Mouse (Mus musculus) lung, embryonic 14.5 days (tissue): ENCODE measurements around the gene Atcay. TPM values are rescaled to one million over a fixed set of nuclear protein-coding genes. Genes with fewer than 3 reads are reported as not detected.
"Not testable (repeated sequence)": the region's sequence is repeated elsewhere in the genome, so short reads cannot be mapped to it uniquely, and the experiment has no call there.

Source experiments
- ATAC-seq: fragments of 200-750 bp; cut with Nextera tagmentation; 2 replicates; pipeline ENCODE4 v1.8.0; 2017; ENCODE audit warnings: mild to moderate bottlenecking, moderate TSS enrichment, moderate library complexity; ENCODE audit not compliant: insufficient read depth
- DNase-seq: peaks from one replicate; pipeline ENCODE4 v3.0.0-alpha.2; 2015
- H3K27ac ChIP-seq: fragments of 300-500 bp; sonication (generic); 2 replicates; pipeline ENCODE4 v1.5.1; 2014; ENCODE audit warnings: low read depth, mild to moderate bottlenecking, moderate library complexity
- H3K27me3 ChIP-seq: fragments of 300-500 bp; sonication (generic); 2 replicates; pipeline ENCODE4 v1.6.1; 2014; ENCODE audit warnings: low read length, control low read depth; ENCODE audit not compliant: insufficient read depth
- H3K36me3 ChIP-seq: fragments of 300-500 bp; sonication (generic); 2 replicates; pipeline ENCODE4 v1.6.1; 2014; ENCODE audit warnings: control low read depth; ENCODE audit not compliant: insufficient read depth
- H3K4me1 ChIP-seq: fragments of 300-500 bp; sonication (generic); 2 replicates; pipeline ENCODE4 v1.6.1; 2014; ENCODE audit warnings: antibody characterized with exemption, control low read depth; ENCODE audit not compliant: insufficient read depth
- H3K4me2 ChIP-seq: fragments of 300-500 bp; sonication (generic); 2 replicates; pipeline ENCODE4 v1.6.1; 2014; ENCODE audit warnings: mild to moderate bottlenecking
- H3K4me3 ChIP-seq: fragments of 300-500 bp; sonication (generic); 2 replicates; pipeline ENCODE4 v1.5.1; 2014; ENCODE audit warnings: low read depth, low read length
- H3K9ac ChIP-seq: fragments of 300-500 bp; sonication (generic); 2 replicates; pipeline ENCODE4 v1.6.1; 2014
- H3K9me3 ChIP-seq: fragments of 300-500 bp; sonication (generic); 2 replicates; pipeline ENCODE4 v1.6.1; 2016; ENCODE audit warnings: low read depth, low read length, control low read depth
- CTCF ChIP-seq: IDR thresholded peaks from 2 replicates; pipeline ENCODE4 v1.5.1; 2016; ENCODE audit warnings: antibody characterized with exemption, low read depth
- WGBS: fragments of 180-500 bp; shearing (Covaris S2); extraction: QIAGEN DNeasy Blood & Tissue Kit; methylation state at CpG from one replicate; pipeline ENCODE4 v1.1.7; 2014; 5-methylcytosine and 5-hydroxymethylcytosine counted together
- polyA plus RNA-seq: library from polyadenylated mRNA; unstranded; fragments of >200 nt; fragmentation: Nextera tagmentation; extraction: Ambion mirVana; gene quantifications from 2 replicates; pipeline ENCODE4 v1.2.1, GENCODE M21; 2014

Gene Atcay
- polyA plus RNA-seq, 1 experiment from 2014 or later, result not detected

- H3K9me3 ChIP-seq, result no peaks in the 10 kb centered on the region
- H3K4me3 ChIP-seq, result no peak overlapping the region; the same call in 1 of the 2 replicates
- H3K27ac ChIP-seq, result peak overlapping the region; percentile 72
- no peak for TF ChIP-seq CTCF
- 6% methylated on average over 4 of the region's 4 CpGs for WGBS
- H3K9ac ChIP-seq, result no peak overlapping the region
- peak overlapping the region; percentile 63; the same call in 1 of the 2 replicates for H3K4me2 ChIP-seq
- peak; percentile 2; the same call in 1 of the 2 replicates for ATAC-seq
- peak; percentile 84 for DNase-seq
- no peaks in the 10 kb centered on the region for H3K27me3 ChIP-seq
- H3K36me3 ChIP-seq, result peaks cover 73% of the 10 kb centered on the region
- H3K4me1 ChIP-seq, result 0 out of 2 replicates have a peak, but pooled peaks cover 5% of the 10 kb centered on the region
Measured at GRCm38 (mm10) chr10:81184765-81185164, 45.9 kb downstream of the Atcay start.

DNA sequence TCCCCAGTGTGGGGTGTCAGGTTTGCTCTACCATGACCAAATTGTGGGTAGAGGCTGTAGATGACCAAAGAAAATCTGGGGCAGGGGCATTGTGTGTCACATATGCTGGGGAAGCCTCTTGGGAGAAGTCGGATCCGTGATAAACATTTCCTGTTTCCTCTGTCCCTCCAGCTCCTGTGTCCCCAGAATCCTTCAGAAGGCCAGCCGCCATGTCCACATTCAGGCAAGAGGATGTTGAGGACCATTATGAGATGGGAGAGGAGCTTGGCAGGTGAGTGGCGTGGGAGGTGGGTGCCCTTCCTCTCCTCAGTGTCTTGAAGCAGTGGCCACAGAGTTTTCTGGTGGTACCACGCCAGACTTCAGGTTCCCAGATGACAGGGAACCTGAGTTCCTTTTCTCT lies 46.8 kb downstream of the Atcay start, which contains the start of gene 4930442H23Rik:
Gene 4930442H23Rik (minus strand): TSS at position 45 of the 400 bp plus-strand sequence.
- 69% methylated on average over 5 of the region's 5 CpGs for WGBS
- Histone ChIP-seq H3K27me3 (no peaks in the 10 kb centered on the region), H3K4me3 (peak within 1 kb of the TSS; percentile 66), H3K36me3 (peaks cover 76% of the 10 kb centered on the region), H3K9me3 (no peaks in the 10 kb centered on the region), H3K27ac (peak within 1 kb of the TSS; percentile 84), H3K4me1 (0 out of 2 replicates have a peak, but pooled peaks cover 5% of the 10 kb centered on the region), H3K4me2 (peak within 1 kb of the TSS; percentile 63), H3K9ac (peak within 1 kb of the TSS; percentile 66)
- DNase-seq (no peak), ATAC-seq (no peak)
- no peak for TF ChIP-seq CTCF

DNA sequence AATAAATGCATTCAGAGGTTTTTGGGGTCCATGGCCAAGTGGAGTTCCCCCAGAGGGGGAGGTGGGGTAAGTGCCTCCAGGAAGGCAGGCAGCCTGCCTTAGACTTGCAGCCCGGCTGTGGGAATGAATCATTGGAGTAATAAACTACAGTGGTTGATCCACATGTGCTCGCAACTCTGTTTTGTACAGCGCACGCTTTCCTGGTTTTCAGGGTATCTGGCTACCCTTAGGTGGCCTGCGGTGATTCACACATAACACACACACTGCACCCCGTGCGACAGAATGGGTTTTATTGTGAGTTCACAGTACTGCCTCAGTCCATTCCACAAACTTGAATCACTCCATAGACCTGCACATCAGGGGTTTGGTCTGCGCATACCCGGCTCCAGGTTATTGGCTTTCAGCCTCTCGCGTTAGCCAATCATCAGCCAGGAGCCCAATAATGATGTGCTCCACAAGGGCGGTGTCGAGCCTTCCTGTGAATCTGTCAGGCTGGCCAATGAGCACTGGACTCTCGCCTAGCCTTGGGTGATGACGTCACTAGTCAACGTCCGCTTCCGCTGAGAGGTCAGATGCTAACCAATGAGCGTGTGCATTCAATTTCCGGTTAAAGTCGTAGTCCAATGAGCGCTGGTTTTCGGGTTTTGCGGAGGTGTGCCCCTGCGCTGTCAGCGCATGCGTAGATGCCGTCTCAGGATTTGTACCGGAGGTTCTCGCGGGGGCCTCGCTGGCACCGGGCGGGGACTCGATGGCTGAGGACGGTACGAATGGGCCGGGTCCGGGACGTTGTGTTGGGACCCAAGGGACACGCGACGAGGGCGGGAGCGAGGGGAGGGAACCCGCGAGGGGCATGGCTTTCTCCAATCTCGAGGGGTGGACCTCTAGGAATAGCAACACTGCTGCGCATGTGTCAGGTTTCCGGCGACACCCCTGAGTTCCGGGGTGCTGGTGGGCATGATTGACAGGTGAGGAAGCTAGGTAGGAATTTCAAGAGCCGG lies 48.0 kb downstream of the Atcay start, which contains the start of gene Dapk3:
Gene Dapk3 (plus strand): TSS at position 670 of the 998 bp plus-strand sequence.
- ATAC-seq, result peak; percentile 93
- 0 out of 2 replicates have a peak, but pooled peaks cover 5% of the 10 kb centered on the region for H3K4me1 ChIP-seq

GRCm38 (mm10) chr10:81181860-81182259 lies 48.8 kb downstream of the Atcay start:
- Histone ChIP-seq H3K36me3 (peaks cover 78% of the 10 kb centered on the region), H3K27ac (peak overlapping the region; percentile 65)
- WGBS, result 66% methylated on average over 12 of the region's 12 CpGs
- not testable (repeated sequence) for H3K4me3 ChIP-seq, H3K9me3 ChIP-seq, ATAC-seq, H3K4me2 ChIP-seq, H3K4me1 ChIP-seq, H3K9ac ChIP-seq, H3K27me3 ChIP-seq
- DNase-seq, result peak; percentile 5

More for the DNA sequence above, 48.0 kb downstream of the Atcay start, which contains the start of gene Dapk3:
- H3K9me3 ChIP-seq, result no peaks in the 10 kb centered on the region
- H3K9ac ChIP-seq, result peak within 1 kb of the TSS; percentile 66
- peak within 1 kb of the TSS; percentile 84 for H3K27ac ChIP-seq
- no peak for TF ChIP-seq CTCF
- no peaks in the 10 kb centered on the region for H3K27me3 ChIP-seq
- DNase-seq, result peak; percentile 100
- H3K4me3 ChIP-seq, result peak within 1 kb of the TSS; percentile 66
- H3K4me2 ChIP-seq, result peak within 1 kb of the TSS; percentile 63
- H3K36me3 ChIP-seq, result peaks cover 79% of the 10 kb centered on the region
- 5% methylated on average over 53 of the region's 53 CpGs for WGBS

- no peak for DNase-seq
- ATAC-seq, result no peak
- WGBS, result 85% methylated on average over 13 of the region's 13 CpGs
- Histone ChIP-seq H3K27me3 (no peaks in the 10 kb centered on the region), H3K4me2 (no peak overlapping the region), H3K4me1 (0 out of 2 replicates have a peak, but pooled peaks cover 5% of the 10 kb centered on the region), H3K27ac (no peak overlapping the region), H3K36me3 (peaks cover 72% of the 10 kb centered on the region), H3K9ac (no peak overlapping the region), H3K9me3 (no peaks in the 10 kb centered on the region), H3K4me3 (no peak overlapping the region)
- TF ChIP-seq CTCF, result no peak
Measured at GRCm38 (mm10) chr10:81180946-81181345, 49.7 kb downstream of the Atcay start.

GRCm38 (mm10) chr10:81179451-81180342 lies 50.9 kb downstream of the Atcay start:
- peak; percentile 36 for TF ChIP-seq CTCF
- 0 out of 2 replicates have a peak overlapping the region, but pooled peaks have one; percentile 14 for H3K9ac ChIP-seq
- 87% methylated on average over 32 of the region's 32 CpGs for WGBS
- H3K27ac ChIP-seq, result no peak overlapping the region
- H3K36me3 ChIP-seq, result peaks cover 62% of the 10 kb centered on the region
- peak; percentile 7 for DNase-seq
- no peak overlapping the region for H3K4me2 ChIP-seq
- no peaks in the 10 kb centered on the region for H3K27me3 ChIP-seq
- H3K9me3 ChIP-seq, result no peaks in the 10 kb centered on the region
- no peak overlapping the region for H3K4me3 ChIP-seq
- ATAC-seq, result no peak
- H3K4me1 ChIP-seq, result peaks cover 3% of the 10 kb centered on the region
